Mouse (Mus musculus): Measurements from ENCODE around the gene Asap3.

Asap3 gene

DNA sequence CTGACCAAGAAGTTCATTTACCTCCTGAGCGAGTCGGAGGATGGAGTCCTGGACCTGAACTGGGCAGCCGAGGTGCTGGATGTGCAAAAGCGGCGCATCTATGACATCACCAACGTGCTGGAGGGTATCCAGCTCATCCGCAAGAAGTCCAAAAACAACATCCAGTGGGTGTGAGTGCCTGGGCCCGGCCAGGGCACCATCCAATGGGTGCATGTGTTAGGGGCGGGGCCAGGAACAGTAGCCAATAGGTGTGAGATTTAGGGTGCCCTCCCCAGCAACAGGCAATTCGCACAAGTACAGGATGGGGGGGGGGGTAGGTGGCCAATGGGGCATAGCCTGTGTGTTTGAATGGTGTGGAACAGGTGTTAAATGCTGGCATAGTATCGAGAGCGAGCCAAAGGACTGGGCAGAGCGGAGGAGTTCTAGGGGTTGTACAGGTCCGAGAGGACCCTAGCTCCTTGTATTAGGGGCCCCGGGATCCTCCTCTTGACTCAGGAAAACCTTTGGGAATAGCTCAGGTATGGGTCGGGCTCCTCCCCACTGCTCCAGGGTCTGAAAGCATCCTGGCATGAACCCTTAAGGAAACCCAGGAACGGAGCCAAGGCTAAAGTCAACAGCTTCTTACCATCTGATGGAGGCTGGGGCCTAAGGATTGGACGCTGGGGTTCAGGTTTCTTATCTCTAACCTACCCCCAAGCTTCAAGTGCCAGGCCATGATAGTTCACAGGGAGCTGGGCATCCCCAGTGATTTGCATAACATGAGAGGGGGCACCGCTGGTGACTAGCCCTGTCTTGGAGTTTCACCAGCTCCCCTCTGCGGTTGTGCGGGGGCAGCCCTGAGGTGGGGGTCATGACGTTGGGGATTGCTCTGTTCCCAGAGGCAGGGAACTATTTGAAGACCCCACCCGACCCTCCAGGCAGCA lies 25.5 kb upstream of the Asap3 start:
- in situ Hi-C loops (cut with MboI; ENCODE audit: unreplicated experiment in 2 of 2): no loop called here

GRCm38 (mm10) chr4:136181367-136181766 lies 24.8 kb upstream of the Asap3 start:
- in situ Hi-C loops (cut with MboI; ENCODE audit: unreplicated experiment in 2 of 2): no loop called here

- in situ Hi-C loops (cut with MboI; ENCODE audit: unreplicated experiment in 2 of 2): no loop called here
These were observed 20.8 kb upstream of the Asap3 start for GRCm38 (mm10) chr4:136185375-136185774.

- in situ Hi-C loops (cut with MboI; ENCODE audit: unreplicated experiment in 2 of 2): no loop called here
These were observed 19.9 kb upstream of the Asap3 start for GRCm38 (mm10) chr4:136186315-136186714.

DNA sequence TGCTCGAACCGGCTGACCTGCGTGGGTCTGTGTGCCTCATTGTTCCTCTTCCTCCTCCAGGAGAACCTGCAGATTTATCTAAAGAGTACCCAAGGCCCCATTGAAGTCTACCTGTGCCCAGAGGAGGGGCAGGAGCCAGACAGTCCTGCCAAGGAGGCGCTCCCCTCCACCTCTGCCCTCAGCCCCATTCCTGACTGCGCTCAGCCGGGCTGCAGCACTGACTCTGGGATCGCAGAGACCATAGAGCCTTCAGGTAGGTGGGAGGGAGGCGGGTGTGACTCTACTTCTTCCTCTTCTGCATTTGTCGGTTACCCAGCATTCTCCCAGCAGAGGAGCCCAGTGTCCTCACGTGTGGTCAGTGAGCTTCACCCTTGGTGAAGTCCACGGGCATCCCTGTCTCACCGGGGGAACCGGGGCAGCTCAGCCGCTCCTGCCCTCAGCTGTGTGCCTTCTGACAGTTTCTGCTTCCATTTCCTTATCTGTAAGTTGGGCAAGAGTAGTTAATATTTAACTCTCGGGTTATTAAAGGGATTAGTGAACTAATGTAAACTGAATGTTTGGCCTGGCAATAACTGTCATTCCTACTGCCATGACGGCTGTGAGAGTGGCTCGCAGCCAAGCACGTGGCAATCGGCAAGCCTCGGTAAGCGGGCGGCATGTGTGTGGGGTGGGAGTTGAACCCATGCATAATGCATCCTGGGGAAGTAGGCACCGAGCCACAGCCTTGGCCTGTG lies 19.3 kb upstream of the Asap3 start:
- in situ Hi-C loops (cut with MboI; ENCODE audit: unreplicated experiment in 2 of 2): no loop called here

DNA sequence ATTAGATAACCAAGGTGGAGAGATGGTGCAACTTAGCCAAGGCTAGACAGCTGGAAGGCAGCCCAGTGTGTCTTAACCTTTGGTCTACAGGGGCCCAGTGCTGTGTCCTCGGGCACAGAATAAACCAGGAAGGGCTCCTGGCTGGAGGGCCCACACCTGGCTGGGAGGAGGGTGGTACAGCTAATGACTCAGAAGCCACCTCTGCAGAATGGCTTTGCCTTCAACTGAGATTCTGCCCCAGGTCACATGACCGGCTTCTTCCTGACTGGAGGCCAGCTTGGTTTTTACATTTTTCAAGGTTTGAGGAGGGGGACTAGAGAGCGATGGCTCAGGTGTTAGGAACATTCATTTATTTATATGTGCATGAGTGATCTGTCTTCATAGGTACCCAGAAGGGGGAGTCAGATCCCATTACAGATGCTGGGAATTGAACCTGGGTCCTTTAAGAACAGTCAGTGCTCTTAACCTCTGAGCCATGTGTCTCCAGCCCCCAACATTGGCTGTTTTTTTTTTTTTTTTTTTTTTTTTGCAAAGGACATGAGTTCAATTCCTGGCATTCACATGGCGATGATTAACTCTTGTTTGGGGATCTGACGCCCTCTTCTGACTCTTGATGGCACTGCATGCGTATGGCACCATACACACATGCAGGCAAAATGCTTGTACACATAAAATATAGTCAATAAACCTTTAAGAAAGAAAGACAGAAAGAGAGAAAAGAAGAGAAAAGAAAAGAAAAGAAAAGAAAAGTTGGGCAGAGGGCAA lies 17.0 kb upstream of the Asap3 start:
- in situ Hi-C loops (cut with MboI; ENCODE audit: unreplicated experiment in 2 of 2): no loop called here

DNA sequence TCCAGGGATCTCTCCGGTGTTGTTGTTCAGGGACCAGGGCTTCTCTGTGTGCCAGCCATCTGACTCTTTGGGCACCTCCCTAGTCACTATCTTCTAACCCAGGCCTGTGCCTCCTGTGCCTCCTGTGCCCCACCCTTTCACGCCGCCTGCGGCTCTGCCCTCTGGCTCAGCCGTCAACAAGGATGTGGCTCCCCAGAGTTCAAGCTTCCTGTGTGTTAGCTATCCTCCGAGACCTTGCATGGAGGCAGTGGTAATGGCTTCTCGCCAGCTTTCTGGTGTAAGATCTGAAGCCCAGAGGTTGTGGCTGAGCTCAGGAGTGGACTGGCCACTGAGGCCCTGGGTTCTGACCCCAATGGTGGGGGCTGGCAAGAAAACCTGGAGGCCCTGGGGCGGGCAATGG lies 16.3 kb upstream of the Asap3 start:
- in situ Hi-C loops (cut with MboI; ENCODE audit: unreplicated experiment in 2 of 2): no loop called here

DNA sequence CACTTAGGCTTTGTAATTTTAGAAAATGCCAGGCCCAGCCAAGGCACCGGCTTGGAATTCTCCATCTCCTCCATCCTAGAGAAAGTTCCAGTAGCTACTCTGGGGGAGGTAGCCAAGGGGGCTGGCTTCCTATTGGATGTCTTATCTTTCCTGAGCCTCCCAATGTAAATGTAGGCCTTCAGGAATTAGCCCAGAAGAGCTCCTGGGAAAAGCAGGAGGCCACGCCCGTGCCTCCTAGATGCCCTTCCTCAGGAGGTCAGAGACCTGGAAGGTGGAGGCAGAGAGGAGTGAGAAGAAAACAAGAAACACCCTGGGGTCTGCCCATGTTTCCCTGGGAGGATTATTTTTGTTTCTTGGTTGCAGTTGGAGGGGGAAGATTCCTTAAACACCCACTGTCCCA lies 12.6 kb upstream of the Asap3 start:
- in situ Hi-C loops (cut with MboI; ENCODE audit: unreplicated experiment in 2 of 2): no loop called here

GRCm38 (mm10) chr4:136195029-136195428 lies 11.1 kb upstream of the Asap3 start:
- in situ Hi-C loops (cut with MboI; ENCODE audit: unreplicated experiment in 2 of 2): loop anchor here (5.0 kb wide), 1 partner anchor 33 kb away; no protein-coding TSS in a partner anchor

GRCm38 (mm10) chr4:136195629-136196028 lies 10.5 kb upstream of the Asap3 start:
- in situ Hi-C loops (cut with MboI; ENCODE audit: unreplicated experiment in 2 of 2): loop anchor here (5.0 kb wide), 1 partner anchor 33 kb away; no protein-coding TSS in a partner anchor

DNA sequence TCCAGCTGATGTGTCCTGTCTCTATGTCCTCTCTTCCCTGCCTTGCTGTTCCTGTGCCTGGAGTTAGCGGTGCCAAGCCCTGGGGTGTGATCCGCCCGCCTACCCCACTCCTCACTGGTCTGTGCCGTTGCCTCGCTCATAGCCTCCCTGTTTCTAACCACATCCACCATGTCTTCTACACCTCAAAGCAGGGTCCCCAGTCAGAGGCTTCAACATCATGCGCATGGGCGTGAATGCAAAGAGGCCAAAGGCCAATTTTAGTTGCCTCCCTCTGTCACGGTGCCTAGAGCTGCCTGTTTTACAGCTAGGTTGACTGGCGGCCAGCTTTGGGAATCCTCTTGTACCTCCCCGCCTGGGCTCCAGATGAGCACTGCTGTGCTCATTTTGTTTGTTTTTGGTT lies 10.0 kb upstream of the Asap3 start:
- in situ Hi-C loops (cut with MboI; ENCODE audit: unreplicated experiment in 2 of 2): loop anchor here (5.0 kb wide), 1 partner anchor 34 kb away; no protein-coding TSS in a partner anchor

GRCm38 (mm10) chr4:136198846-136199245 lies 7.3 kb upstream of the Asap3 start:
- in situ Hi-C loops (cut with MboI; ENCODE audit: unreplicated experiment in 2 of 2): loop anchor here (5.0 kb wide), 1 partner anchor 37 kb away; no protein-coding TSS in a partner anchor

- in situ Hi-C loops (cut with MboI; ENCODE audit: unreplicated experiment in 2 of 2): loop anchor here (5.0 to 25.0 kb wide), 4 partner anchors 37 to 863 kb away; partner anchors contain the start of gene Lactbl1 (in 1 of the 2)
These were observed 6.4 kb upstream of the Asap3 start for GRCm38 (mm10) chr4:136199562-136200292.

DNA sequence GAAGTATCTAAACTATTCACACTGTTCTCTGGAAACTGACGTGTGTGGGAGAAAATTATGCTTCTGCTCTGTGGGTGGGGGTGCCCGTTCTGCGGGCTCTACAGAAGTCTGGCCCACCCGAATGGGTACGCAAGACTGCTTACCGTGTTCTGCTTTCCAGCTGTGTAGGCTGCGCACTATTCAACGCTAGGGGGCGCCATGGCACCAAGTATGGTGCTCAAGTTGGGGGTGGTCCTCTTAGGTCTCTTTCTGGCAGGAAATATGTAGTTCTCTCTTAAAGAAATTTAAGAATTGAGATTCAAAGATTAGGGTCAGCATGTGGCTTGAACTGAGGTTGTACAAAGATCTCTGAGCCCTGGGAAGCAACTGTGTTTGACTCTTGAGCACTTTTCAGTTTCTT lies 3.7 kb upstream of the Asap3 start:
- in situ Hi-C loops (cut with MboI; ENCODE audit: unreplicated experiment in 2 of 2): loop anchor here (5.0 to 25.0 kb wide), 3 partner anchors 40 to 860 kb away; partner anchors contain the start of gene Lactbl1 (in 1 of the 2)

DNA sequence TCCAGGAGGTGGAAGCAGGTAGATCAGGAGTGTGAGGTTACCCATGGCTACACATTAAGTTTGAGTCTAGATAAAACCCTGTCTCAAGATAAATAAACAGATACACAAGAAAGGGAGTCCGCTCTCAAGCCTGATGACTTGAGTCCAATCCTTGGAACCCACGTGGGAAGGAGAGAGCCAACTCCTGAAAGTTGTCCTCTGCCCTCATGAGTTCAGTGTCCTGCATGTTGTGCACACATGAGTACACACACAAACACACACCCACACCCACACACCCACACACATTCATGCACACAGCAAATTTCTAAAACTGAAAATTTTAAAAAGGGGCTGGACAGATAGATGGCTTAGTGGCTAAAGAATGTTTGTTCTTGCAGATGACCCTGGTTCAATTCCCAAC lies 1.4 kb upstream of the Asap3 start:
- in situ Hi-C loops (cut with MboI; ENCODE audit: unreplicated experiment in 2 of 2): loop anchor here (5.0 to 25.0 kb wide), 3 partner anchors 38 to 858 kb away; partner anchors contain the start of gene Lactbl1 (in 1 of the 2)

DNA sequence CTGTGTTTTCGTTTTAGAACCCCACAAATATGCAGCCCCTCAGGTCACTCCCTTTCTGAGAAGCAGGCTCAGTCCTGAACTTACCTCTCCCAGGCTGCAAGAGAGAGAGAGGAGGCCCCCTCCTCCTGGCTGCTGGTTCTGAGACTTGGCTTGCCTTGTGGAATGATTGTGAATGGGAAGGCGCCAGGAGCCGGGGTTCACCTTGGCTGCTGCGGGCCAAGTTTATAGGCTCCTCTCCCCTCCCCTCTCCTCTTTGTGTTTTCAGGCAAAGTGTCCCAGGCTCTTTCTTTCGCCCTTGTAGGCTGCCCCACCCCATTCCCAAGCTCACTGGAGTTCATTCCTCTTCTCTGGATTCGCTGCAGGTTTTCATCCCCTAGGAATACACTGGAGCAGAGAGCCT lies 778 bp downstream of the Asap3 start:
- in situ Hi-C loops (cut with MboI; ENCODE audit: unreplicated experiment in 2 of 2): loop anchor here (5.0 to 25.0 kb wide), 3 partner anchors 35 to 855 kb away; partner anchors contain the start of gene Lactbl1 (in 1 of the 2)

GRCm38 (mm10) chr4:136210931-136211330 lies 4.8 kb downstream of the Asap3 start:
- in situ Hi-C loops (cut with MboI; ENCODE audit: unreplicated experiment in 2 of 2): loop anchor here (25.0 kb wide), 1 partner anchor 851 kb away; no protein-coding TSS in a partner anchor

GRCm38 (mm10) chr4:136213629-136214028 lies 7.5 kb downstream of the Asap3 start:
- in situ Hi-C loops (cut with MboI; ENCODE audit: unreplicated experiment in 2 of 2): loop anchor here (25.0 kb wide), 1 partner anchor 849 kb away; no protein-coding TSS in a partner anchor

DNA sequence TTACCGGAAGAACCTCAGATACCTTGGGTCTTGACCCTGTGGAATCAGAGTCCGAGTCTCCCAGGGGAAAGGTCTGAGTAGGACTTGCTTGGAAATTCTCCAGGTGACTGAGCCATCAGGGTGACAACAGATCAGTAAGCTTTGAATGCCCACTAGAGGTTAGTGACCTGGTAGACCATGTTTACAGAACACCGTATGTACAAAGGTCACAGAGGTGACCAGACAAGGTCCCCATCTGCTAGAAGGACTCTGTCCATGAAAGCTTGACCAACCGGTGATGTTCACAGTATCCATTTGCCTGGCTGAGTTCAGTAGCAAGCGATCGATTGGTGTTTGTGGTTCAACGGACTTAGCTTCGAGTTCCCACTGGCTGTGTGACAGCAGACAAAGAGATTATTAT lies 8.7 kb downstream of the Asap3 start:
- in situ Hi-C loops (cut with MboI; ENCODE audit: unreplicated experiment in 2 of 2): loop anchor here (25.0 kb wide), 1 partner anchor 847 kb away; no protein-coding TSS in a partner anchor

Measured in v-Abl transformed pro-B cells (cell line).